ENCODE assay signal across 8 mouse cellular contexts in genomic region chr3:96105232-96105747, GRCm38 (mm10). TPM values are rescaled to one million over a fixed set of nuclear protein-coding genes. Genes with fewer than 3 reads are reported as not detected.
DNase-seq lines count a peak whose midpoint lies in the region; ATAC-seq and TF ChIP-seq lines count a peak whose summit lies in the region.

No protein-coding gene starts in this region.

- no peaks in the 10 kb centered on the region for H3K9me3 ChIP-seq in embryonic facial prominence, embryonic 10.5 days
- H3K9me3 ChIP-seq in hindbrain, embryonic 12.5 days (replicated peaks), result no peaks in the 10 kb centered on the region
- no peaks in the 10 kb centered on the region for H3K9me3 ChIP-seq in midbrain, embryonic 10.5 days (replicated peaks)

- H3K9ac ChIP-seq in hindbrain, embryonic 12.5 days, result peak overlapping the region; percentile 89

- no peaks in the 10 kb centered on the region for H3K27me3 ChIP-seq in cerebellum, adult 2 months (ENCODE audit: control insufficient read depth, insufficient read depth, low read length)
- no peaks in the 10 kb centered on the region for H3K27me3 ChIP-seq in embryonic facial prominence, embryonic 10.5 days (replicated peaks; ENCODE audit: low read depth, poor library complexity, severe bottlenecking)
- H3K27me3 ChIP-seq in hindbrain, embryonic 12.5 days, result no peaks in the 10 kb centered on the region
- no peaks in the 10 kb centered on the region for H3K27me3 ChIP-seq in midbrain, embryonic 10.5 days (ENCODE audit: low read depth, poor library complexity, severe bottlenecking)

- H3K4me3 ChIP-seq in cerebellum, adult 2 months (replicated peaks; ENCODE audit: insufficient read depth, low read depth, low read length), result peak overlapping the region; percentile 98
- peak overlapping the region; percentile 96 for H3K4me3 ChIP-seq in embryonic facial prominence, embryonic 10.5 days
- peak overlapping the region; percentile 91 for H3K4me3 ChIP-seq in hindbrain, embryonic 12.5 days
- peak overlapping the region; percentile 93 for H3K4me3 ChIP-seq in midbrain, embryonic 10.5 days

- 4% methylated on average over 10 of the region's 10 CpGs for WGBS in cerebellum, adult 2 months
- 7% methylated on average over 10 of the region's 10 CpGs for WGBS in embryonic facial prominence, embryonic 10.5 days
- WGBS in hindbrain, embryonic 12.5 days, result 11% methylated on average over 10 of the region's 10 CpGs
- WGBS in midbrain, embryonic 10.5 days, result 11% methylated on average over 10 of the region's 10 CpGs

- H3K4me1 ChIP-seq in cerebellum, adult 2 months (ENCODE audit: control insufficient read depth, insufficient read depth, low read length), result peaks cover 5% of the 10 kb centered on the region; the same call in 1 of the 2 replicates
- peaks cover 37% of the 10 kb centered on the region for H3K4me1 ChIP-seq in embryonic facial prominence, embryonic 10.5 days
- H3K4me1 ChIP-seq in hindbrain, embryonic 12.5 days, result peaks cover 17% of the 10 kb centered on the region
- H3K4me1 ChIP-seq in midbrain, embryonic 10.5 days, result peaks cover 34% of the 10 kb centered on the region

- peak overlapping the region; percentile 85 for H3K4me2 ChIP-seq in hindbrain, embryonic 12.5 days (replicated peaks)

- peaks cover 6% of the 10 kb centered on the region; the same call in 1 of the 2 replicates for H3K36me3 ChIP-seq in embryonic facial prominence, embryonic 10.5 days (replicated peaks)
- H3K36me3 ChIP-seq in hindbrain, embryonic 12.5 days, result peaks cover 3% of the 10 kb centered on the region; the same call in 1 of the 2 replicates
- H3K36me3 ChIP-seq in midbrain, embryonic 10.5 days, result peaks cover 8% of the 10 kb centered on the region; the same call in 1 of the 2 replicates

- TF ChIP-seq CTCF in cerebellum, adult 2 months (IDR thresholded peaks at IDR 0.05; ENCODE audit: borderline replicate concordance, insufficient read depth, low read depth, low read length), result no peak

- ATAC-seq in hindbrain, embryonic 12.5 days (ENCODE audit: low FRiP score), result 0 out of 2 replicates have a peak, but pooled peaks have one; percentile 53
- ATAC-seq in megakaryocyte progenitor cell, adult 5-6 weeks (replicated peaks; ENCODE audit: poor library complexity), result no peak

- peak overlapping the region; percentile 53 for H3K27ac ChIP-seq in cerebellum, adult 2 months (ENCODE audit: insufficient read depth, low read length)
- H3K27ac ChIP-seq in embryonic facial prominence, embryonic 10.5 days (replicated peaks), result peak overlapping the region; percentile 96
- H3K27ac ChIP-seq in hindbrain, embryonic 12.5 days, result no peak overlapping the region
- peak overlapping the region; percentile 94 for H3K27ac ChIP-seq in midbrain, embryonic 10.5 days (replicated peaks)

- DNase-seq in cerebellum, adult 2 months, result peak; percentile 26 to 27
- DNase-seq in cerebellum, adult 9-10 months, result no peak
- DNase-seq in 3T3-L1 (ENCODE audit: low read depth, low spot score), result peak; percentile 46
- DNase-seq in embryonic facial prominence, embryonic 10.5 days (ENCODE audit: low spot score), result no peak
- DNase-seq in midbrain, embryonic 10.5 days (ENCODE audit: low spot score), result no peak
- DNase-seq in frontal cortex, postnatal 14 days (ENCODE audit: low spot score in 2 of 2), result no peak

- TF ChIP-seq POLR2A in cerebellum, adult 2 months (IDR thresholded peaks at IDR 0.05; ENCODE audit: borderline replicate concordance, insufficient read depth, low read length), result no peak

RNA-seq across cellular contexts. Expression of gene Otud7b, which starts 1.0 kb away (rescaled TPM):
- 26.3 and 30.0 TPM in 2 replicates for polyA plus RNA-seq in cerebellum, adult 2 months (2012; rRNA removed)
- polyA plus RNA-seq in embryonic facial prominence, embryonic 10.5 days (2016; fragmentation: Nextera tagmentation; extraction: Ambion mirVana), result 20.8 and 21.7 TPM in 2 replicates
- 17.3 and 18.2 TPM in 2 replicates for polyA plus RNA-seq in hindbrain, embryonic 12.5 days (2016; fragmentation: Nextera tagmentation; extraction: Ambion mirVana)
- 16.5 and 18.9 TPM in 2 replicates for polyA plus RNA-seq in midbrain, embryonic 10.5 days (2016; fragmentation: Nextera tagmentation; extraction: Ambion mirVana)
- 3.0 and 3.2 TPM in 2 replicates for total RNA-seq in megakaryocyte progenitor cell, adult 5-6 weeks (2015)
- 4.9 and 12.7 TPM in 2 replicates for total RNA-seq in megakaryocyte progenitor cell, adult 5-6 weeks (2017)

RNA-seq across cellular contexts. Expression of gene Vps45, which starts 47.0 kb away (rescaled TPM):
- 33.3 and 33.6 TPM in 2 replicates for polyA plus RNA-seq in cerebellum, adult 2 months (2012; rRNA removed)
- polyA plus RNA-seq in embryonic facial prominence, embryonic 10.5 days (2016; fragmentation: Nextera tagmentation; extraction: Ambion mirVana), result 22.4 and 26.5 TPM in 2 replicates
- polyA plus RNA-seq in hindbrain, embryonic 12.5 days (2016; fragmentation: Nextera tagmentation; extraction: Ambion mirVana), result 45.4 and 48.3 TPM in 2 replicates
- polyA plus RNA-seq in midbrain, embryonic 10.5 days (2016; fragmentation: Nextera tagmentation; extraction: Ambion mirVana), result 28.6 and 33.3 TPM in 2 replicates
- total RNA-seq in megakaryocyte progenitor cell, adult 5-6 weeks (2015), result 26.3 and 28.4 TPM in 2 replicates
- 10.9 and 12.6 TPM in 2 replicates for total RNA-seq in megakaryocyte progenitor cell, adult 5-6 weeks (2017)

RNA-seq across cellular contexts. Expression of gene Mtmr11, which starts 56.5 kb away (rescaled TPM):
- 22.5 and 24.4 TPM in 2 replicates for polyA plus RNA-seq in cerebellum, adult 2 months (2012; rRNA removed)
- polyA plus RNA-seq in embryonic facial prominence, embryonic 10.5 days (2016; fragmentation: Nextera tagmentation; extraction: Ambion mirVana), result 8.0 and 12.5 TPM in 2 replicates
- 20.8 and 23.0 TPM in 2 replicates for polyA plus RNA-seq in hindbrain, embryonic 12.5 days (2016; fragmentation: Nextera tagmentation; extraction: Ambion mirVana)
- 7.8 and 9.6 TPM in 2 replicates for polyA plus RNA-seq in midbrain, embryonic 10.5 days (2016; fragmentation: Nextera tagmentation; extraction: Ambion mirVana)
- not detected in 2 replicates for total RNA-seq in megakaryocyte progenitor cell, adult 5-6 weeks (2015)
- 0.08 TPM in 1 of 2 replicates, not detected in the other for total RNA-seq in megakaryocyte progenitor cell, adult 5-6 weeks (2017)

Comparison
In these comparisons a context has a peak if more than half of its experiments do, and no peak if none do; other contexts are left out.
1. DNase-seq: peak in cerebellum, adult 2 months (2 of 2) and 3T3-L1 (single experiment); none in cerebellum, adult 9-10 months (single experiment), embryonic facial prominence, embryonic 10.5 days (single experiment), midbrain, embryonic 10.5 days (single experiment) and frontal cortex, postnatal 14 days (0 of 2).
2. Peak in every context shown above with its lines, with median percentiles within 50 percentile points of each other: H3K4me3 ChIP-seq.